Mouse (Mus musculus): Measurements from ENCODE around the gene Vax1. TPM values are rescaled to one million over a fixed set of nuclear protein-coding genes. Genes with fewer than 3 reads are reported as not detected.

Gene Vax1
- total RNA-seq, 2 experiments from 2014 or later: 1.4 to 2.9 TPM

DNA sequence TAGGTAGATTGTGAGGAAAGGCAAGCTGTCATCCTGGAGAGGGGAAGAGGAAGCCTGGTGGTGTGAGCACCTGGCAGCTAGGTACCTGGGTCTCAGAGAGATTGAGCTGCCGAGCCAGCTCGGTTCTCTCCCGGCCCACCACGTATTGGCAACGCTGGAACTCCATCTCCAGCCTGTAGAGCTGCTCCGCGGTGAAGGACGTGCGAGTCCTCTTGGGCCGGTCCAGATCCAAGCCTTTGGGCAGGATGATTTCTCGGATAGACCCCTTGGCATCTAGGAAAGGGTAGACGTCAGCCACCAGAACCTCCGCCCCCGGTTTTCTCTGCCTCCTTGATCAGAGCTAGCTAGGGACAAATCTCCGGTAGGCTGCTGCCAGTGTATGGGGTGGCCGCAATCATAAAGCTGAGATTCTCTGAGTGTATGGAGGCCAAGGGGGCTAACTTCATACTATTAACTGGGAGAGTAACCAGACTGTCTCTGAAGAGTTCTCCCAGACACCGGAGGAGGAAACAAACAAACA lies 1.4 kb downstream of the Vax1 start:
- TF ChIP-seq CTCF (IDR thresholded peaks at IDR 0.05): no peak
- DNase-seq (ENCODE audit: extremely low spot score in 1 of 2, low spot score in 2 of 2): no peak
- intact Hi-C loops (cut with DNase I): loop anchor here (10.0 kb wide), 1 partner anchor 296 kb away; no protein-coding TSS in a partner anchor
- Histone ChIP-seq H3K27ac (no peak overlapping the region), H3K4me3 (no peak overlapping the region)

- Histone ChIP-seq H3K27ac (no peak overlapping the region), H3K4me3 (no peak overlapping the region)
- TF ChIP-seq CTCF (IDR thresholded peaks at IDR 0.05): no peak
- intact Hi-C loops (cut with DNase I): loop anchor here (10.0 kb wide), 1 partner anchor 297 kb away; no protein-coding TSS in a partner anchor
- DNase-seq (ENCODE audit: extremely low spot score in 1 of 2, low spot score in 2 of 2): no peak
Observed at GRCm38 (mm10) chr19:59167871-59168270, 2.0 kb downstream of the Vax1 start.

DNA sequence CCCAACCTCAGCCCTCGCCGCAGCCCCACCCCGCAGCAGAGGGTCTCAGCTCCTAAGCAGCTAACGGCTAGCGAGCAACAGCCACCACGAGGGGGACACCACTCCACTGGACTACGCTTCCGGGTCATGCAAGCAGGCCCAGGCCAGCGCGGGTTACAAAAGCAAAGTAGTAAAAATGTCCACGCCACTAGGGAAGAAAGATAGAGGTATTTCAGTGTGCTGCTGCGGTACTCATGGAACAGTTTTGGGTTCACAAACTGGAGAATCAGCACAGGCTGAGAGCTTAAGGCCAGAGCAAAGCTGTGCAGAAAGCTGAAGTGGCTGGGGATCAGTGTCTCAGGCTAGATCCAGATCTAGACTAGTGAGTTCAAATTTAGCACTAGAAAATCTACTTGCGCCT lies 3.0 kb downstream of the Vax1 start:
- Histone ChIP-seq H3K27ac (no peak overlapping the region), H3K4me3 (no peak overlapping the region)
- DNase-seq (ENCODE audit: extremely low spot score in 1 of 2, low spot score in 2 of 2): no peak
- no peak for TF ChIP-seq CTCF (IDR thresholded peaks at IDR 0.05)
- intact Hi-C loops (cut with DNase I): loop anchor here (10.0 kb wide), 1 partner anchor 298 kb away; no protein-coding TSS in a partner anchor

DNA sequence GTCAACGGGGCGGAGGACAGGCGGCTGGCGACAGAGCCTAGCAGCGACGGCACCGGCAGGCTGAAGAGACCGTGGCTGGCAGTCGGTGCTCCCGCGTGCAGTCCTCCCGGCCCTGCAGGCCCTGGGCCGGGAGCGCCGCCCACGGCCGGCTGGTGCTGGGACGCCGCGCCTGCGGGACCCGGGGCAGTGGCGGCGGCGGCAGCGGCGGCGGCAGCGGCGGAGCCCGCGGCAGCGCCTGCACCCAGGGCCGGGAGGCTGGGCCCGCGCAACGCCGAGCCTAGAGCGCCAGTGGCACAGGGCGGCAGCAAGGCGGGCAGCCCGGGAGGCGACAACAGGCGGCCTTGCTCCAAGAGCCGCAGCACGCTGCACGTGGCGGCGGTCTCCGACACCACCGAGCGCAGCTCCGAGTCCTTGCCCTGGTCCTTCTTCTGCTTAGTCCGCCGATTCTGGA lies 3.5 kb downstream of the Vax1 start:
- TF ChIP-seq CTCF (IDR thresholded peaks at IDR 0.05): no peak
- no peak for DNase-seq (ENCODE audit: extremely low spot score in 1 of 2, low spot score in 2 of 2)
- H3K27ac ChIP-seq: no peak overlapping the region
- no peak overlapping the region for H3K4me3 ChIP-seq
- intact Hi-C loops (cut with DNase I): loop anchor here (10.0 kb wide), 1 partner anchor 298 kb away; no protein-coding TSS in a partner anchor

DNA sequence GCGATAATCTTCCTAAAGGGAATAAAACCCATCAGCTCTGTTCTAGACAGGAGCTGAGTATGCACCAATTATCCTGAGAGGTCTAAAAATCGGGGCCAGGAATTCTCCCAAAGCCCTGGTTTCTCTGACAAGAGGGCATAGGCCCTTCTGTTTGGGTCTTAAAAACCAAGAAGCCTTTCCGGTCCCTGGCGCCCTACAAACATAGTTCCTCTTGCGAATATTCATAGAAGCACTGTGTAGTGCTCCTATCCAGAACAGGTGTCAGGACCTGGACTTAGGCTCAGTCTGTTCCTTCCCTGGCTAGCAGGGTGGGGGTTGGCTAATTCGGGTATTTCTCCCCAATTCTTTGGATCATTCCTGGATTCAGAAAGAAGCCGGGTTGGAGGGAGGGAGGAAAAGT lies 4.3 kb downstream of the Vax1 start:
- H3K27ac ChIP-seq: no peak overlapping the region
- TF ChIP-seq CTCF (IDR thresholded peaks at IDR 0.05): no peak
- intact Hi-C loops (cut with DNase I): loop anchor here (10.0 kb wide), 1 partner anchor 299 kb away; no protein-coding TSS in a partner anchor
- no peak overlapping the region for H3K4me3 ChIP-seq
- DNase-seq (ENCODE audit: extremely low spot score in 1 of 2, low spot score in 2 of 2): no peak

- intact Hi-C loops (cut with DNase I): loop anchor here (10.0 kb wide), 1 partner anchor 300 kb away; no protein-coding TSS in a partner anchor
Observed at GRCm38 (mm10) chr19:59164896-59165560, 4.8 kb downstream of the Vax1 start.

DNA sequence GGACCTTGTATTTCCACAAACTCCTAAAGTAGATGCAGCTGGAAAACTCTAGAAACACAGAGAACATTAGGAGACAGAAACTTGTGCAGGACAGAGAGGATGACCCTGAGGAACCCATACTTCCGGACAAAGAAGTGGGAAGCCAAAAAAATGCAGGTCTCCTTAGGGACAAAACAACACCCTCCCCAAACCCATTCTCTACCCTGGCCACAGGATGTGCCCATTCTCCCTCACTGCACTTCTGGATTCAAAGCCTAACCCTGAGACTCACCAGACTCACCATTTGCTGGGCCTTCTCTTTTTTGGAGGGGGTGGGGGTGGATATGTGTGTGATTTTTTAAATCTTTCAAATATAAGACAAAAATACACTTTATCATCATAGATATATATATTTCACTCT lies 5.7 kb downstream of the Vax1 start:
- DNase-seq (ENCODE audit: extremely low spot score in 1 of 2, low spot score in 2 of 2): no peak
- H3K4me3 ChIP-seq: no peak overlapping the region
- no peak overlapping the region for H3K27ac ChIP-seq
- no peak for TF ChIP-seq CTCF (IDR thresholded peaks at IDR 0.05)
- intact Hi-C loops (cut with DNase I): loop anchor here (10.0 kb wide), 1 partner anchor 301 kb away; no protein-coding TSS in a partner anchor

More at GRCm38 (mm10) chr19:59164896-59165560, 4.8 kb downstream of the Vax1 start:
- Histone ChIP-seq H3K4me3 (no peak overlapping the region), H3K27ac (no peak overlapping the region)
- TF ChIP-seq CTCF (IDR thresholded peaks at IDR 0.05): no peak
- DNase-seq (ENCODE audit: extremely low spot score in 1 of 2, low spot score in 2 of 2): no peak

DNA sequence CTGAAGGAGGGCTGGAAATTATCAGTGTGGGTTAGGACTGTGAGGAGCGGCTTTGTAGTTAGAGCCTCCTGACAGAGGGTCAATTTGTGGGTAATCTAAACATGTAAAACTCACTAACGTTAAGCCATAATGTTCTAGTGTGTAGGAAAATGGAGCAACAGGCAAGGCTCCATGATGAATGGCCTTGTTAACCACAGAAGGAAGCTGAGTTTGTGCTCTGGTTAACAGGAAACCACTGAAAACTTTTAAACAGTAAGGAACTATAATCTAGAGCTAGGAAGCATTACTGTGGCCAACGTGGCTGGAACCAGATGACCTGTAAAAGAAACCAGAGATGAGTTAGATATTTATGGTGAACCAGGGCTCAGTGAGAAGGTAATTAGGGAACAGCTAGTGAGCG lies 13.2 kb downstream of the Vax1 start:
- intact Hi-C loops (cut with DNase I): no loop called here
- no peak for TF ChIP-seq CTCF (IDR thresholded peaks at IDR 0.05)
- no peak overlapping the region for H3K4me3 ChIP-seq

GRCm38 (mm10) chr19:59154171-59154570 lies 15.7 kb downstream of the Vax1 start:
- TF ChIP-seq CTCF (IDR thresholded peaks at IDR 0.05): no peak

More for the DNA sequence above, 13.2 kb downstream of the Vax1 start:
- no peak overlapping the region for H3K27ac ChIP-seq
- DNase-seq (ENCODE audit: extremely low spot score in 1 of 2, low spot score in 2 of 2): no peak

DNA sequence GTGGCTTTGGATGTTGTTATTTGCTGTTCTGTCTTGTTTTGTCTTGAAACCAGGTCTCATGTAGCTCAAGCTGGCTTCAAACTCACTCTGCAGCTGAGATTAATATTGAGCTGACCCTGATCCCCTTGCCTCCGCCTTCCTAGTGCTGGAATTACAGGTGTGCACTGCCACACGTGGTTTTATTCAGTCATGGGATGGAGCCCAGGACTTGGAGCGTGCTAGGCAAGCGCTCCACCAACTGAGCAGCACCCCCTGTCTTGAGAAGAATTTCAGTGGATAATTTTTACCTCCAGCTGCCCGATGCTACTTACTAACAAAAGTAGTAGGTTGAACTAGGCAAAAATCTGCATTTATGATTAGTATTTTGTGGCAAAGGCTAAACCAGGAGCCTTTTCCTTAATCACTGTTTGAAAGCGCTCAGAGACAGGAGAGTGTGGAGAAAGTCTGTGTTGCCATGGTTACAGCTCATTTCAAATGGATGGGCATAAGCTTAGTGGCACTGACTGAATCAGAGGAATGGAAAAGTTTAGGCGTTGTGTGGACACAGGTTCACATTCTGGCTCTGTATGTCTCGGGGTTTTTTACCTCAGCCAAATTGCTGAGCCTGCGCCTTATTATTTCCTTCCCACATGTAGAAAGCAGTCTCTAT lies 24.2 kb downstream of the Vax1 start:
- no peak overlapping the region for H3K4me3 ChIP-seq
- TF ChIP-seq CTCF (IDR thresholded peaks at IDR 0.05): no peak; the same call in none of the 2 replicates
- intact Hi-C loops (cut with DNase I): no loop called here
- H3K27ac ChIP-seq: no peak overlapping the region
- DNase-seq (ENCODE audit: extremely low spot score in 1 of 2, low spot score in 2 of 2): no peak

More at GRCm38 (mm10) chr19:59154171-59154570, 15.7 kb downstream of the Vax1 start:
- Histone ChIP-seq H3K27ac (no peak overlapping the region), H3K4me3 (no peak overlapping the region)
- intact Hi-C loops (cut with DNase I): no loop called here
- no peak for DNase-seq (ENCODE audit: extremely low spot score in 1 of 2, low spot score in 2 of 2)

DNA sequence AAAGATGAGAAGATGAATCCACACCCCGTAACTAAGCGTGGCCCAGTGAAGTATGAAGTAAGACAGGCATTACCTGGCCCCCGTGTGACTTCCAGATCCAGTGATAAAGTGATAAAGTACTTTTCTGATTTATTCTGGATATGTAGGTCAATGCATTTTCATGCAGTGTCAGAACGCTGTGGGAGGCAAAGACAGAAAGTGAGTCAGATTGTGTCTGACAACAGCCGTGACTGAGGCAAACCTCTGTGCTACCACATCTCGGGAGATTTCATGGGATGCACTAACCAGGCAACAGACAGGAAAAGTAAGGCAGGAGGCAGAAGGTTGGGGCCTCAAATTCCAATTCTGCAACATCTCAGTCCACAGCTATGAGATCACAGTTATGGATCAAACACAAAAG lies 24.8 kb downstream of the Vax1 start:
- intact Hi-C loops (cut with DNase I): no loop called here
- TF ChIP-seq CTCF (IDR thresholded peaks at IDR 0.05): no peak
- no peak overlapping the region for H3K4me3 ChIP-seq

DNA sequence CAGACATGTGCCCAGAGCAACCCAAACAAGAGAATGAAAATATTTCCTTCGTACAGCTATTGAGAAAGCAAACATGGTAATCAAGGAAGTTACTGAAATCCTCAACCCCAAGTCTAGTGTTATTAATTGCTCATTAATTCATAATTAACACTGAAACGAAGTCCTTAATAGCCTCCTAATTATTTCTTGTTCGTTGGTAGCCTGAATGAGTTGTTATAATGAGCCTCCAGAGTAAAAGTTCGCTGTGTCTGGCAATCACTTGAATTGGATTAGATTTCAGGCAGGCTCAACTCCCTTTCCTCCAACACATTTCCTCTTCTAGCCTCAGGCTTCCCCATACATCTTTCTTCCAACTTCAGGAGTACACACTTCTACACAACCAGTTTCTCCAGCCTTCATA lies 27.6 kb downstream of the Vax1 start:
- Histone ChIP-seq H3K27ac (no peak overlapping the region), H3K4me3 (no peak overlapping the region)
- intact Hi-C loops (cut with DNase I): no loop called here
- no peak for DNase-seq (ENCODE audit: extremely low spot score in 1 of 2, low spot score in 2 of 2)
- TF ChIP-seq CTCF (IDR thresholded peaks at IDR 0.05): no peak

More for the DNA sequence above, 24.8 kb downstream of the Vax1 start:
- DNase-seq (ENCODE audit: extremely low spot score in 1 of 2, low spot score in 2 of 2): peak in 1 of 2 experiments; percentile 20
- H3K27ac ChIP-seq: no peak overlapping the region
